Mouse (Mus musculus) liver, embryonic 14.5 days (tissue): ENCODE measurements around the gene Gm10181.

Experiments used
- CTCF ChIP-seq: IDR thresholded peaks from 2 replicates; pipeline ENCODE4 v1.5.1; 2016; ENCODE audit warnings: antibody characterized with exemption, low read depth, control low read depth
- EP300 ChIP-seq: IDR thresholded peaks from 2 replicates; pipeline ENCODE4 v1.6.1; 2016; ENCODE audit warnings: antibody characterized with exemption, low read depth

DNA sequence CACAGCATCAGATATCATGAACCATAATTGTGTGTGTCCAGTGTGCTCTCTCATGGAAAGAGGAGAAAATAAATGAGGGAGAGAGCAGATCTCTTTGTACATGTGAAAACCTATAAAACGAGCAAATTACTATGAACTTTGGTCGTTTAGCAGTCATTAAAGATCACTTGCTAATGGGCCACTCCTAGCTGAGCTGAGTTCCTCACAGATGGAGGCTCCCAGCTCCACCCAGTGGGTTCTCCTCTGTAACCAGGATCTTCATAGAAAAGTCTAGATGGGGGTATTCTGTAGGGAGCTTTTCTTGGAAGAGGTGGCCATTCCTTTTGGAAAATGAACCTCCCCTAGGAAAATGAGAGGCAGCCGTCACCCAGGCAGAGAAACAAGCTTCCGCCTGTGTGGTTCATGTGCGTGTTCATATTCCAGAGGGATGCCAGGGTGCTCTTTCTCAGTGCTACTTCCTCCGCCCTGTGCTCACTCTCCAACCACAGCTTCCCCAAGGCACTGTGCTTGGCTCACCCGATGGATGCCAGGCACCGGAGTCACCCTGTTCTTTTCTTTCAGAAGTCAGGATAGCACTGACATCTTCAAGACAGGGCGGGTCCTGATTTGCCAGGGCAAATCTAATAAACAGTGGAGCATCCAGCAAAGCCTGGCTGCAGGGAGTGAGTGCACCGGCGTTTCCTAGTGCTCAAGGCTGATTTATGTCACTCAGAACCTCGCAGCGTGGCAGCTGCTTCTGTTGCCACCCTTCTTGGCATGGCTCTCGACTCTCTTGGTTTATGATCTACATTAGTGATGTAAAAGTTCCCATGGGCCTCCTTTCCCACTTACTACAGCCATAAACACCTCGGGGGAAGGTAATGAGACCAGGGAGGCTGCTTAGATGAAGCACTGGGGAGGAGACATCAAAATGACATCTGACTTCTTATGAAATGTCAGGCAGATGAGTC, 46.8 kb upstream of the Gm10181 start:
- no peak for TF ChIP-seq EP300
- no peak for TF ChIP-seq CTCF
